Mouse (Mus musculus) cerebellum, adult 9-10 months (tissue): ENCODE measurements around the gene Col16a1.

Source experiments
- DNase-seq: peaks from one replicate; pipeline ENCODE4 v3.0.0; 2022

Gene Col16a1

DNA sequence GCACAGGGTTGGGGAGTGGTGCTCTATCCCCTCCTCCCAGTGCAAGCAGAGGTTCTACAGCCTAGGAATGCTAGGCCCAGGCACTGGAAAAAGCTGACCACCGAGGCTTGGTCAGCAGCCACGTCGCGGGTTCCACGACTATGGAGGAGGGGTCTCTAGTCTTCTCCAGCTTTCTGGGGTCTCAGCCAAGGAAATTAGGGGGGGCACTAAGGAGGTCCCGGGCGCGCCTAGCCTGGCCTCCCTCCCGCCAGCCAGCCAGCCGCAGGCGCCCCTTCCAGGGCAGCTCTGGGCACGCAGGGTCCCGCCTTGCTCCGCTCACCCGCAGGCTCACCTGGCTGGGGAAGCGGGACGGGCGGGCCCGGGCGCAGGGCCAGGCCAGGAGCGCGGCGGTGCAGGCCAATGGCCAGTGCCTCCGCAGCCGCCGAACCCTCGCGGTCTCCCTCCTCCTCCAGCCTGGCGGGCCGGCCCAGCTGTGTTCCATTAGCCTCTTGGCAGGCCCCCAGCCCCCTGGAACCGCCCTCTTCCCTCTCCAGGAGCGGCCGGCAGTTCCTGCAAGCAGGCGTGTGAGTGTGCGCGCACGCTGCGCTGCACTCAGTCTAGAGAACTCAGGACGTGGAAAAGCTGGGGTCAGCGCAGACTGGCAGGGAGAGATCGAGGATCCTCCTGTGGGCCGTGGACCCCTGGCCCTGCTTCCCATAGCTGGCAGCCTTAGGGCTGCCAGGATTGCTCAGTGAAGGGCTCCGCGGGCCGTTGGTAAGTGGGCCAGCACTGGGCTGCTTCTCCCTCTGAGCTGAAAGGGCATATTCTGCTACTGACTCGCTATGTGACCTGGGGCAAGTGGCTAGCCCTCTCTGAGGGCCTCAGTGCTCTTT, at the start of gene Col16a1:
TSS of gene Col16a1 (plus strand) at position 510 of the 872 bp plus-strand sequence.
- peak; percentile 44 for DNase-seq

DNA sequence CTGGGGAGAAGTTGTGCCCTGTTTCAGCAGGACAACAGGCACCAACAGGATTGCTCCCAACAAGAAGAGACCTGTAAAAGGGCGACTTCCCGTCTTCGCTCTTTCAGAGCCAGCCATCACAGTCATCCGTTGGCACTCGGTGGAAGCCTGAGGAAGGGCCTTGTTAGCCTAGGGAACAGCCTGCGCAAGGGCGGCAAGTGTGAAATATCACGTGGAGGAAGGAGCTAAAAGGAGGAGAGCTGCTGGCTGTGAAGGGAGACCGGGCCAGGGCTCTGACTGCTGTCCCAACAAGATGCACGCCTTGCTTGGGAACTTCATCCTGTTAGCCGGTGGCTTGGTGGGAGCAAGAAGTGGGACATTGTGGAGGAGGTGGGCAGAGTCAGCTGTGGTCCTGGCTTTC, 49.5 kb upstream of the Col16a1 start:
- DNase-seq = no peak

- DNase-seq = no peak
Observed at GRCm38 (mm10) chr4:130001710-130002109, 45.9 kb upstream of the Col16a1 start.

DNA sequence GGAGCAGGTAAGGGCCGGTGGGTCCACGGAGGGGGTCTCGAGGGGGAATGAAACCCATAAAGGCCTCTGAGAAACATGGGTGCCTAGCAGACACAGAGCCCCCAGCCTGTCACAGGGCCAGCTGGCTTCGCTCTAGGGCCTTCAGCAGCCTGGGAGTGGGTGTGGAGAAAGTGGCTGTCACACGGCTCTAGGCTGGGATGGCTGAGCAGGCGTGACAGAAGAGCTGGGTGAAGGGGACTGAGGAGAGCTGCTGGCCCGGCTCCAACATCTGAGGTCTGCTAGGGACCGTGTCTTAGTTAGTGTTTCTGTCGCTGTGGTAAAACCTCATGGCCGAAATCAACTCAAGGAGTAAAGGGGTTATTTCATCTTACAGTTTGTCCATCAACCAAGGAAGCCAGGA, 45.5 kb upstream of the Col16a1 start:
- no peak for DNase-seq

DNA sequence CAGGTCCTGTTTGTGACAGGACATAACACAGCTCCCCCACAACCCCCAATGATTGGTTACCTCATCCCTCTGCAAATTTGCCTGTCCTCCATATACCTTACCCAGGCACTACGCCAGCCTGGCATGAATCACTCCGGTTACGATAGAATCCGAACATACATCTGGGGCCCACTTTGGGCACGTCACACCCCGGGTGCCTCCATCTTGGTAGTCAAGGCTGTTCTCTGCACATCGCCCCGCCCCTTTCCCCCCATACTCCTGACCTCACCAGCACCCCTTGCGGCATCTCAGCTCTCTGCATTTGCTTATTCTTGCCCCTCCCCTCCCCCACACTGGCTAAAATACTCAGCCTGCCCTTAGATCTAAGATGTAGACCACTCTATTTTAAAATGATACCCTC, 42.0 kb upstream of the Col16a1 start:
- no peak for DNase-seq

DNA sequence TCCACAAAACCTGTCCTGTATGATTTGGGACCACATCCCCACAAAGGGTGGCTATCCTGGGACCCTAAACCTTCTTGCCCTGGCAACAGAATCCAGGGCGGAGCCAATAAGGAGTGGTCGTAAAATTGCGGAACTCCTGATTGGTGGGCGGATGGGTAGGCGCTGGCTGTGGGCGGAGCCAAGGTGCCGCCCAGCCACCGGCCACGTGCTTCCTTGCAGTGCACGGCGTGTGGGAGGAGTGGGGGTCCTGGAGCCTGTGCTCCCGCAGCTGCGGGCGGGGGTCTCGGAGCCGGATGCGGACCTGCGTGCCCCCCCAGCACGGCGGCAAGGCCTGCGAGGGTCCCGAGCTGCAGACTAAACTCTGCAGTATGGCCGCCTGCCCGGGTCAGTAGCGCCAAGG, 41.1 kb upstream of the Col16a1 start:
- DNase-seq = no peak

- peak; percentile 56 for DNase-seq
Observed at GRCm38 (mm10) chr4:130009043-130009442, 38.6 kb upstream of the Col16a1 start.

GRCm38 (mm10) chr4:130010723-130011122, 36.9 kb upstream of the Col16a1 start:
- DNase-seq = no peak

GRCm38 (mm10) chr4:130012234-130012633, 35.4 kb upstream of the Col16a1 start:
- no peak for DNase-seq

GRCm38 (mm10) chr4:130013111-130013510, 34.5 kb upstream of the Col16a1 start:
- no peak for DNase-seq

DNA sequence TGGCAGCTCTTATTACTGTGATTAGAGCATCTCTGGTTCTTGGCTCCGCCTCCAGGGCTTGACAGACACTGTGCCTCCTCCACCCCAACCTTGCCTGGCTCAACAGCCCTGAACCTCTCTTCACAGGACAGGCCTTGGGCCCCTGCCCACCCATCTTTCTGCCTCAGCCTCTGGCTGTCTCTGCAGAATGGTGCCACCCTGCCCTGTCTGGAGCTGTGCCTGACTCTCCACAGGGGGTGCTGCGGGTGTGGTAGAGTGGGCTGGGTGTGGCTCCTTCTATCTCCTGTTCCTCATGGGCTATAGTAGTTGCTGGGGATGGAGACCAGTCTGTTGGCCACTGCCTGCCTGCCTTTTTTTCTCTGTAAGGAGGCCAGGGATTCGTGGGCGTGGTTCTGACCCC, 31.6 kb upstream of the Col16a1 start:
- no peak for DNase-seq

DNA sequence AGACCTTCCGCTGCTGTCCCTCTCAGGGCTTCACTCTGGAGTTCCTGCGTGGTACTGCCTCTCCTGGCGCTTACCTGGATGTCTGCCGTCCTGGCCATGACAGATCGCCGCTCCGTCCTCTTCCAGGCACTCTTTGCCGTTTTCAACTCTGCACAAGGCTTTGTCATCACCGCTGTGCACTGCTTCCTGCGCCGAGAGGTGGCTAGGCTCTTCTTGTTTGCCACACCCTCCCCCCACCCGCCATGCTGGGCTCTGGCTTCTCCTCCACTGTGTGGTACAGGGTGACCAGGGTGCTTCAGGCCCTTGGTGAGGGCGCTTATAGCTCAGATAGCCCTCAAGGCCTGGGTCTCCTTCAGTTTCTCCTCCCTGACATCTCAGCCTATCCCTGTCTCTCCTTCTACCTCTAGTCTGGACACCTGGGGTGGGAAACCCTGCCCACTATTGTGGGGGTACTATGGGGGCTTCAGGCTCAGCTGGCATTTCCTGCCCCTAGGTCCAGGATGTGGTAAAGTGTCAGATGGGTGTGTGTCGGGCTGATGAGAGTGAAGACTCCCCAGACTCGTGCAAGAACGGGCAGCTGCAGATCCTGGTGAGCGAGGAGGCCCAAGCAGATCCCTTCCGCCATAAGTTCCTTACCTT, 30.5 kb upstream of the Col16a1 start:
- no peak for DNase-seq

GRCm38 (mm10) chr4:130022952-130023351, 24.7 kb upstream of the Col16a1 start:
- no peak for DNase-seq

DNA sequence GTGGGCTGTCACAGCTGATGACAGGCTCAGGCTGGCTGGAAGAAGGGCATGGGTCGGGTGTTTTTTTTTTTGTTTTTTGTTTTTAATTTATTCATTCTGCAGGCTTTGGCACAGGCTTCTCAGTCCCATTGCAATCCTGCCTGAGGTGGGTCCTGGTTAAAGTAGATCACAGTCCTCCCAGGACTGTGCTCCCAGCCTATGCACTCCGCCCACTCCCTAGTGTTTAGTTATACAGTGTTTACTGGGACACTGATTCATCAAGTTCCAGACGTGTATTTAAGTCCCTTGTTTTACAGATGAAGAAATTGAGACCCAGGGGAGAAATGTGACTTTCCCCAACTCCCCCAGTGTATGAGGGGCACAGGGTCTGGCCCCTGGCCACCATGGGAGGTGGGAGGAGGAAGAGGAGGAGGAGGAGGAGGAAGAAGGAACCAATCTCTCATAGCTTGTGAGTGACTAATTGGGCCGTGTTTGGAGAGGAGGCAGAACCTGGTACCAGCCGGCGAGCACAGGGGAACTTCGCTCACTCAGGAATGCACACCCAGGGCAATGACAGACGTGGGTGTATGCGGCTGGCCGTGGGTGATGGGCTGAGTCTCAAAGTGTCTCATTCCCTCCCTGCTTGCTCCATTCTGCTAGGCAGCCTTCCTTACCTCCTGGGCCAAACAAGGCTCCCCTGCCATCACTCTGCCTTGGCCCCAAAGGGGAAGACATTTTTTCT, 24.0 kb upstream of the Col16a1 start:
- no peak for DNase-seq

DNA sequence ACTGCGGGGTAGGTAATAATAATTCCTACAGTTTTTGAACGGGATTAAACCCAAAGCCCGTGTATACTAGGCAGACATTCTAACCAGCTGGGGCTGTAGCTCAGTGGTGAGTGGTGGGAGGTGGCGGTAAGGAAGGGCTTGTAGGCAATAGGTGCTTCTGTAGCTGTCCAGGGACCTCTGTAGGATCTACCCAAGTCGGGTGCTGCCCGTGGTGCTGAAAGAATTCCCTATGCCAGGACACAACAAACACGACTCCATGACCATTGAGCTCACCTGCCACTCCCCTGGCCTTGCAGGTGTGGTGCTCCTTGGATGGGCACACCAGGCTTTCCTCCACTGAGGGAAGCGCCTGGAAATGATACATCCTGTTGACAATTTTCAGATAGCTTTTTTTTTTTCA, 22.1 kb upstream of the Col16a1 start:
- no peak for DNase-seq

GRCm38 (mm10) chr4:130031146-130031545, 16.5 kb upstream of the Col16a1 start:
- DNase-seq = no peak

- no peak for DNase-seq
Observed at GRCm38 (mm10) chr4:130033496-130033895, 14.1 kb upstream of the Col16a1 start.

GRCm38 (mm10) chr4:130036112-130036511, 11.5 kb upstream of the Col16a1 start:
- DNase-seq = peak; percentile 56

GRCm38 (mm10) chr4:130036573-130037401, 10.9 kb upstream of the Col16a1 start:
- peak; percentile 46 for DNase-seq

GRCm38 (mm10) chr4:130039351-130039750, 8.3 kb upstream of the Col16a1 start:
- DNase-seq = no peak

GRCm38 (mm10) chr4:130041076-130041475, 6.6 kb upstream of the Col16a1 start:
- DNase-seq = no peak

DNA sequence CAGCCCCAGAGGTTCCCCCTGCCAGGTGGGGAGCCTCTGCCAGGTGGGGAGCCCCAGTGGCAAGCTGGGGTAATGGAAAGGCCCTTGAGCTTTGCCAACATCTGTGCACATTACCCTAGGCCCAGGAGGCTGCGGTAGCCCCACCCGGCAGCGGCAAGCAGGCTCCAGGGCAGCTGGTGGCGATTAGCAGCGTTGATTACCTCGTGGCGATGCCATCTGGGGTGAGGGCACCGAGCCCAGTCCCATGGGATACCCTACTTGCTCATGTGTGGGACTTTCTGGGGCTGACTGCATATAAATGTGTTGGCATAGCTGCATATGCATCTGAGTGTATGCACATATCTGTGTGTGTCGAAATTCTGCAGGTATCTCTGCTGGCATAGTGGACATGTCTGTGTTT, 3.4 kb upstream of the Col16a1 start:
- no peak for DNase-seq

GRCm38 (mm10) chr4:130045609-130046008, 2.0 kb upstream of the Col16a1 start:
- no peak for DNase-seq
